Mouse (Mus musculus) hindbrain, embryonic 15.5 days (tissue): Measurements from ENCODE around the gene 2010003K11Rik. TPM values are rescaled to one million over a fixed set of nuclear protein-coding genes. Genes with fewer than 3 reads are reported as not detected.

Source experiments
- ATAC-seq: fragments of 200-750 bp; cut with Nextera tagmentation; 2 replicates; pipeline ENCODE4 v1.8.0; 2017; ENCODE audit warnings: low read depth, moderate number of reproducible peaks, moderate TSS enrichment; ENCODE audit not compliant: low FRiP score
- H3K27ac ChIP-seq: fragments of 300-500 bp; sonication (generic); replicated peaks from 2 replicates; pipeline ENCODE4 v1.5.1; 2015; ENCODE audit warnings: mild to moderate bottlenecking, inconsistent platforms
- H3K27me3 ChIP-seq: fragments of 300-500 bp; sonication (generic); 2 replicates; pipeline ENCODE4 v1.6.1; 2015; ENCODE audit warnings: control low read depth, inconsistent platforms
- H3K36me3 ChIP-seq: fragments of 300-500 bp; sonication (generic); 2 replicates; pipeline ENCODE4 v1.6.1; 2015; ENCODE audit warnings: control low read depth, inconsistent platforms
- H3K4me1 ChIP-seq: fragments of 300-500 bp; sonication (generic); replicated peaks from 2 replicates; pipeline ENCODE4 v1.6.1; 2015; ENCODE audit warnings: control low read depth, inconsistent platforms
- H3K4me2 ChIP-seq: fragments of 300-500 bp; sonication (generic); 2 replicates; pipeline ENCODE4 v1.6.1; 2015; ENCODE audit warnings: moderate library complexity, mild to moderate bottlenecking, inconsistent platforms
- H3K4me3 ChIP-seq: fragments of 300-500 bp; sonication (generic); 2 replicates; pipeline ENCODE4 v1.5.1; 2015; ENCODE audit warnings: mild to moderate bottlenecking, inconsistent platforms
- H3K9ac ChIP-seq: fragments of 300-500 bp; sonication (generic); 2 replicates; pipeline ENCODE4 v1.6.1; 2015; ENCODE audit warnings: inconsistent platforms
- H3K9me3 ChIP-seq: fragments of 300-500 bp; sonication (generic); 2 replicates; pipeline ENCODE4 v1.6.1; 2016; ENCODE audit warnings: control low read depth, inconsistent platforms
- WGBS: fragments of 180-500 bp; shearing (Covaris S2); methylation state at CpG from one replicate; pipeline ENCODE4 v1.1.7; 2015; 5-methylcytosine and 5-hydroxymethylcytosine counted together
- polyA plus RNA-seq: library from polyadenylated mRNA; unstranded; fragments of >200 nt; fragmentation: Nextera tagmentation; extraction: Ambion mirVana; gene quantifications from 2 replicates; pipeline ENCODE4 v1.2.1, GENCODE M21; 2015

2010003K11Rik gene
- polyA plus RNA-seq, 1 experiment from 2014 or later = not detected

DNA sequence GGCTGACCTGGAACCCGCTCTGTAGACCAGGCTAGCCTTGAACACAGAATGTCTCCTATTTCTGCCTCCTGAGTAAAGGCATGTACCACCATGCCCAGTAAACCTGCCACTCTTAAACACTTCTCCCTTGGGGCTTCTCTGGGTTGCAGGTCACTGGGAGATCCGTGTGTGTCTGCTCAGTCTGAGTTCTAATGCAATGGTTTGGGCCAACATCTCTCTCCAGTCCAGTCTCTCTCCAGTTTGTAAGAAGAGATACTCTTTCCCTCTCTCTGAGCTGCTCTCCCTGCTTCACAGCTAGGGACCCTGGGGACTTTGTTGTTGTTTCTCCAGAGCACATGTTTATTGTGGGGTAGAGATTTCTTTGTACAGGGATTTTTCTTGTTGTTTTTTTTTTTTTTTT lies 17.9 kb upstream of the 2010003K11Rik start:
- Histone ChIP-seq H3K27me3 (no peaks in the 10 kb centered on the region), H3K4me1 (peaks cover 8% of the 10 kb centered on the region), H3K4me2 (no peak overlapping the region), H3K9ac (no peak overlapping the region), H3K9me3 (no peaks in the 10 kb centered on the region), H3K27ac (peak overlapping the region; percentile 32; the same call in 1 of the 2 replicates), H3K4me3 (no peak overlapping the region), H3K36me3 (no peaks in the 10 kb centered on the region)
- ATAC-seq = no peak
- WGBS = 72% methylated on average over 2 of the region's 2 CpGs

GRCm38 (mm10) chr19:4515746-4516145 lies 17.4 kb upstream of the 2010003K11Rik start:
- WGBS = 46% methylated on average over 2 of the region's 2 CpGs
- no peak overlapping the region for H3K4me2 ChIP-seq
- peak; percentile 61; the same call in 1 of the 2 replicates for ATAC-seq
- no peaks in the 10 kb centered on the region for H3K36me3 ChIP-seq
- H3K27ac ChIP-seq = peak overlapping the region; percentile 32
- no peak overlapping the region for H3K9ac ChIP-seq
- peaks cover 12% of the 10 kb centered on the region for H3K4me1 ChIP-seq
- H3K4me3 ChIP-seq = no peak overlapping the region
- no peaks in the 10 kb centered on the region for H3K9me3 ChIP-seq
- no peaks in the 10 kb centered on the region for H3K27me3 ChIP-seq

DNA sequence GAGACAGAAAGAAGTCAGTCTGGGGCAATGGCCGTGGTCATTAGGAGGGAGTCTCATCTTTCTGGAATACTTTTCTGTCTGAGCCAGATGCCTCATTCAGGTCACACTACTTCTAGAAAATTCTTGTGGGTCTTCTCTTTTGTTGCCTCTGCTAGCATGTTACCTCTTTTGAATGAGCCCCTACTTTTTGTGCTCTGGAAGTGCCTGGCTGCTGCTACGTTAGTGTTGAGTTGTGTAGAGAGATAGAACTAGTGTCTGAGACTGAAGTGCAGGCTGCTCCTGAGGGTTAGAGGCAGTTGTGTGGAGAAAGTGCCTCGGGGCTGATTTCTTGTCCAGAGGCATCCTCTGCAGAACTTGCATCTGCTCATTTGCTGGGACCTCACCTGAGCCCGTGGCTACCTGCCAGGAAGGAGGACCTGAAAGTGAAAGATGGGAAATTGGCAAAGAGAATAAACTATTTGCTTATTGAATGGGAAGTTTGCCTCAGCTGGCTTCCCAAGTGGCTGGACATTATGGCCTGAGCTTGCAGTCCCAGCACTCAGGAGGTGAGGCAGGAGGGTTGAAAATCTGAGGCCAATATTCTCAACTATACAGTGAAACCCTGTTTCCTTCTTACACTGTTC lies 15.0 kb upstream of the 2010003K11Rik start:
- no peak overlapping the region for H3K4me3 ChIP-seq
- WGBS = 75% methylated on average over 4 of the region's 4 CpGs
- H3K9me3 ChIP-seq = no peaks in the 10 kb centered on the region
- peaks cover 20% of the 10 kb centered on the region for H3K4me1 ChIP-seq
- H3K27ac ChIP-seq = no peak overlapping the region
- no peak for ATAC-seq
- H3K36me3 ChIP-seq = no peaks in the 10 kb centered on the region
- H3K4me2 ChIP-seq = no peak overlapping the region
- H3K27me3 ChIP-seq = no peaks in the 10 kb centered on the region
- H3K9ac ChIP-seq = no peak overlapping the region

DNA sequence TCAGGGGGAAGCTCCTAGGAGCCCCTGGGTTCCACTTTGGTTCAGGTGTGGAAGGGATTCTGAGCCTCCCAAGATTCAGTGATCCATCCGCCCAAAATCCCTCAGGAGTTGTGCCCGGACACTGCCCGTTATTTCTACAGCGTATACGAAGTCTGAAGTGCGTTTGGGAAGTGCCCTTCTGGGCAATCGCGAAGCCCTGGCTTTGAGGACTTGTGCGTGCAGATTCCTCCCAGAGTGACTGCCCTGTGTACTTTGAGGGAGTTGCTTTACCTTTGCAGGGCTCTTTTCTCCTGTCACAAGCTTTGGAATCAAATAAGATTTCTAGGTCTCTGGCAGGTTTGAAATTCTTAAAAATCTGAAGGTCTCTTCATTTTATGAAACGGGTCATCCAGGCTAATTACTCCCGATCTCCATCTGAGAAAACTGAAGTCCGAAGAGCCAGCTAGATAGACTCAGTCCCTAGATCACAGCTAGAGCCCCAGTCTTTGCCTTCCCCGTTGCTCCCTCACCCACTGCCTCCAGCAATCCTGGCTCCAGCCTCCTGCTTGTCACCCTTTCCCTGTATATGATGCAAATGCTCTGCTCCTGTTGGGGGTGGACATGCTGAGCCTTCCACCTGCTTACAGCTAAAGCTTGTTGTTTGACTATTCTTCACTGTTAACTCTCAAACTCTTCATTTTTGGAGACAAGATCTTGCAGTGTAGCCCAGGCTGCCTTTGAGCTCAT lies 12.9 kb upstream of the 2010003K11Rik start:
- Histone ChIP-seq H3K4me1 (peaks cover 20% of the 10 kb centered on the region), H3K9ac (no peak overlapping the region; the same call in 1 of the 2 replicates), H3K4me2 (peak overlapping the region; percentile 89), H3K9me3 (no peaks in the 10 kb centered on the region), H3K27me3 (no peaks in the 10 kb centered on the region), H3K27ac (no peak overlapping the region), H3K4me3 (peak overlapping the region; percentile 70), H3K36me3 (no peaks in the 10 kb centered on the region)
- WGBS = 10% methylated on average over 13 of the region's 13 CpGs
- no peak for ATAC-seq

- H3K9me3 ChIP-seq = no peaks in the 10 kb centered on the region
- under 1% methylated on average over 78 of the region's 82 CpGs for WGBS
- H3K4me2 ChIP-seq = peak within 1 kb of the TSS; percentile 89
- peak within 1 kb of the TSS; percentile 48 for H3K9ac ChIP-seq
- no peaks in the 10 kb centered on the region for H3K27me3 ChIP-seq
- H3K4me1 ChIP-seq = peaks cover 13% of the 10 kb centered on the region
- peak within 1 kb of the TSS; percentile 60; the same call in 1 of the 2 replicates for H3K27ac ChIP-seq
- H3K4me3 ChIP-seq = peak within 1 kb of the TSS; percentile 70
- ATAC-seq = peak; percentile 100
- no peaks in the 10 kb centered on the region for H3K36me3 ChIP-seq
Observed at GRCm38 (mm10) chr19:4509986-4510963, 11.9 kb upstream of the 2010003K11Rik start, which contains the start of gene Pcx. Pcx (plus strand) TSS chr19:4510472.

DNA sequence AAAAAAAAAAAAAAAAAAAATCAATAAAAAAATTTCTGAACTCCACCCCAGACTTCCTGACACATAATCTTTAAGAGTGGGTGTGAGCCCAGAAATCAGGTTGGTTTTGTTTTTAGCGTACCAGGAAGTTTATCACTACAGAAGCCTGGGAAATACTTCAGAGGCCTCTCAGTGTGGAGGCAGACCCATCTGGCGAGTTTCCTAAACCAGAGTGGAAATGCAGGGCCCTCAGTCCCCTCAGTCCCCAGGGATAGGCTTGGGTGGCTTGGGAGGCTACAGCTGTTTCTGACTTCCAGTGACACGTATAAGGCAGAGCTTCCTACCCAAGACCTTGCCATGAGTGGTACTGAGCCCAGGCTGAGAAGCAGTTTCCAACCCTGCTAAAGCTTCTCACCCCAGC lies 9.4 kb upstream of the 2010003K11Rik start:
- Histone ChIP-seq H3K27me3 (no peaks in the 10 kb centered on the region), H3K4me1 (peaks cover 12% of the 10 kb centered on the region), H3K9me3 (no peaks in the 10 kb centered on the region), H3K9ac (no peak overlapping the region), H3K4me2 (no peak overlapping the region), H3K4me3 (no peak overlapping the region), H3K36me3 (no peaks in the 10 kb centered on the region), H3K27ac (no peak overlapping the region)
- no peak for ATAC-seq
- WGBS = 71% methylated on average over 3 of the region's 3 CpGs

GRCm38 (mm10) chr19:4504830-4505229 lies 6.4 kb upstream of the 2010003K11Rik start:
- no peak overlapping the region for H3K9ac ChIP-seq
- H3K4me2 ChIP-seq = no peak overlapping the region
- H3K27ac ChIP-seq = no peak overlapping the region
- WGBS = 94% methylated on average over 1 of the region's 1 CpGs
- peaks cover 5% of the 10 kb centered on the region for H3K4me1 ChIP-seq
- H3K9me3 ChIP-seq = no peaks in the 10 kb centered on the region
- no peaks in the 10 kb centered on the region for H3K36me3 ChIP-seq
- no peak overlapping the region for H3K4me3 ChIP-seq
- H3K27me3 ChIP-seq = no peaks in the 10 kb centered on the region
- ATAC-seq = no peak

GRCm38 (mm10) chr19:4502701-4503100 lies 4.3 kb upstream of the 2010003K11Rik start:
- no peak overlapping the region for H3K4me3 ChIP-seq
- 79% methylated on average over 2 of the region's 2 CpGs for WGBS
- H3K27ac ChIP-seq = no peak overlapping the region
- no peak overlapping the region for H3K9ac ChIP-seq
- no peak overlapping the region for H3K4me2 ChIP-seq
- no peak for ATAC-seq
- H3K9me3 ChIP-seq = no peaks in the 10 kb centered on the region
- H3K27me3 ChIP-seq = no peaks in the 10 kb centered on the region
- peaks cover 7% of the 10 kb centered on the region for H3K4me1 ChIP-seq
- no peaks in the 10 kb centered on the region for H3K36me3 ChIP-seq

DNA sequence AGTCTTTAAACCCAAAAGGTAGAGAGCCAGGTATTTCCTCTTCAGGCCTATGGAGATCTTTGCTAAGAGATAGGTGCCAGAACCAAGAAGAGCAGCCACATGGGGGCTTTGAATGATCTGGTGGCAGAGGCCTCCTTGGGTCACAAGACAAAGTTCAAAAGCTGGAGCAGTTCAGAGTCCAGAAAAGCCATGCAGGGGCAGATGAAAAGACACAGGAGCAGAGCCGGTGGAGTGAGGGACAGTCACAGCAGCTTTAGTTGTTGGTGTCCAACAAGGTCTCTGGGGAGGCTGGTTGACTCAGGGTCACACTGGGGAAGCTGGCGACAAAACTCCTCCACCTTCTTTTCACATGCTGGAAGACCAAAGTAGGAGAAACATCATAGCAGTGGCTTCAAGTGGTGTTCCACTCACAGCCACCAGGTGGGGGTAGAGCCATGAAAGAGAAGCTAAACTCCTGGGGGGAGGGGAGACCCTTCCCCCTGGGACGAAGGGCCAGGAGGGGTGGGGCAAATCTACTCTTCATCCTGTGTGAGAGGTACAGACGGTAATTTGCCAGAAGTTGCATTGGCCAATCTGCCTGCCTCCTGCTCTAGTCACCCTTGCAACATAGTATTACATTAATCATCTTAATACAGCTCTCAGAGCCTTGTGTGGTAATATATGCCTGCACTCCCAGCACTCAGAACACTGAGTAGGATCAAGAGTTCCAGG lies 965 bp downstream of the 2010003K11Rik start:
- no peaks in the 10 kb centered on the region for H3K27me3 ChIP-seq
- no peak overlapping the region for H3K27ac ChIP-seq
- H3K4me1 ChIP-seq = peaks cover 15% of the 10 kb centered on the region
- no peak overlapping the region for H3K9ac ChIP-seq
- H3K4me3 ChIP-seq = no peak overlapping the region
- 0 out of 2 replicates have a peak overlapping the region, but pooled peaks have one; percentile 26 for H3K4me2 ChIP-seq
- peak; percentile 67 for ATAC-seq
- no peaks in the 10 kb centered on the region for H3K9me3 ChIP-seq
- 8% methylated on average over 4 of the region's 4 CpGs for WGBS
- H3K36me3 ChIP-seq = no peaks in the 10 kb centered on the region

- Histone ChIP-seq H3K27ac (no peak overlapping the region), H3K4me1 (peaks cover 15% of the 10 kb centered on the region), H3K9ac (no peak overlapping the region), H3K36me3 (no peaks in the 10 kb centered on the region), H3K27me3 (no peaks in the 10 kb centered on the region), H3K4me3 (no peak overlapping the region), H3K4me2 (no peak overlapping the region), H3K9me3 (no peaks in the 10 kb centered on the region)
- 85% methylated on average over 3 of the region's 3 CpGs for WGBS
- no peak for ATAC-seq
Observed at GRCm38 (mm10) chr19:4496535-4497262, 1.7 kb downstream of the 2010003K11Rik start.

DNA sequence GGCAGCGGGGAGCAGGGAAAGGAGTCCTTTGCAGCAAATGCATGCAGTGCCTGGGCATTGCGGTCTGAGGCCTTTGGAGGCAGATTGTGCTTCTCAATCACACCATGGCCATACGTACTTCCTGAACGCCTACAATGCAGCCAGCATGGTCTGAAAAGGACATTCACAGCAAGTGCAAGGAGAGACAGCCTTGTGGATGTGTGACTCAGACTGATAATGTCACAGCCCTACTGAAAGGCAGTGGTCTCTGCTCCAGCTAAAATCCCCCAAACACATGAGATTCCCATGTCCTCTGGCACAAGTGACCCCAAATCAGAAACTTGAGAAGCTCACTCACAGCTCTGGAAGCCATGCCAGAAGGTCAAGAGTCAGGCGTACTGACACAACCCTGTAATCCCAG lies 2.6 kb downstream of the 2010003K11Rik start:
- H3K27ac ChIP-seq = no peak overlapping the region
- no peaks in the 10 kb centered on the region for H3K27me3 ChIP-seq
- 85% methylated on average over 5 of the region's 5 CpGs for WGBS
- H3K9me3 ChIP-seq = no peaks in the 10 kb centered on the region
- no peak overlapping the region for H3K4me2 ChIP-seq
- H3K4me3 ChIP-seq = no peak overlapping the region
- H3K9ac ChIP-seq = no peak overlapping the region
- peaks cover 15% of the 10 kb centered on the region for H3K4me1 ChIP-seq
- no peak for ATAC-seq
- no peaks in the 10 kb centered on the region for H3K36me3 ChIP-seq
